Mouse (Mus musculus): ENCODE results near the gene Stambpl1. TPM values are rescaled to one million over a fixed set of nuclear protein-coding genes. Genes with fewer than 3 reads are reported as not detected.
A peak's percentile ranks its signal among the peaks of the same experiment; 100 is the strongest.

Gene Stambpl1
- polyA plus RNA-seq, 1 experiment from 2014 or later: 6.9 TPM

GRCm38 (mm10) chr19:34262273-34262974 is 70.4 kb downstream of the Stambpl1 start:
- Histone ChIP-seq H3K27ac (ENCODE audit: poor library complexity, severe bottlenecking) (no peak overlapping the region), H3K27me3 (replicated peaks) (peaks cover 2% of the 10 kb centered on the region; the same call in 1 of the 2 replicates), H3K4me1 (replicated peaks) (peaks cover 4% of the 10 kb centered on the region; the same call in 1 of the 2 replicates), H3K4me3 (no peak overlapping the region), H3K9me3 (replicated peaks) (no peaks in the 10 kb centered on the region), H3K9ac (no peak overlapping the region), H3K4me2 (no peak overlapping the region), H3K36me3 (no peaks in the 10 kb centered on the region)
- 74% methylated on average over 2 of the region's 2 CpGs for WGBS
- no peak for ATAC-seq (ENCODE audit: insufficient number of reproducible peaks, low FRiP score)

- ATAC-seq (ENCODE audit: insufficient number of reproducible peaks, low FRiP score): no peak
- no peaks in the 10 kb centered on the region for H3K36me3 ChIP-seq
- H3K9ac ChIP-seq: no peak overlapping the region
- H3K27me3 ChIP-seq (replicated peaks): no peaks in the 10 kb centered on the region
- H3K9me3 ChIP-seq (replicated peaks): no peaks in the 10 kb centered on the region
- H3K4me2 ChIP-seq: no peak overlapping the region
- 56% methylated on average over 5 of the region's 5 CpGs for WGBS
- H3K4me3 ChIP-seq: no peak overlapping the region
- H3K27ac ChIP-seq (ENCODE audit: poor library complexity, severe bottlenecking): peak overlapping the region; percentile 73
- peaks cover 8% of the 10 kb centered on the region; the same call in 1 of the 2 replicates for H3K4me1 ChIP-seq (replicated peaks)
Measured at GRCm38 (mm10) chr19:34265604-34266193, 73.7 kb downstream of the Stambpl1 start.

- Histone ChIP-seq H3K27me3 (replicated peaks) (no peaks in the 10 kb centered on the region), H3K9ac (no peak overlapping the region), H3K36me3 (no peaks in the 10 kb centered on the region), H3K4me3 (no peak overlapping the region), H3K4me2 (no peak overlapping the region), H3K27ac (ENCODE audit: poor library complexity, severe bottlenecking) (no peak overlapping the region), H3K4me1 (replicated peaks) (peaks cover 8% of the 10 kb centered on the region; the same call in 1 of the 2 replicates), H3K9me3 (replicated peaks) (no peaks in the 10 kb centered on the region)
- WGBS: 32% methylated on average over 1 of the region's 1 CpGs
- no peak for ATAC-seq (ENCODE audit: insufficient number of reproducible peaks, low FRiP score)
Measured at GRCm38 (mm10) chr19:34268991-34269390, 77.0 kb downstream of the Stambpl1 start.

GRCm38 (mm10) chr19:34270106-34270726 is 78.2 kb downstream of the Stambpl1 start:
- WGBS: 76% methylated on average over 11 of the region's 11 CpGs
- Histone ChIP-seq H3K27ac (ENCODE audit: poor library complexity, severe bottlenecking) (no peak overlapping the region), H3K4me1 (replicated peaks) (peaks cover 8% of the 10 kb centered on the region; the same call in 1 of the 2 replicates), H3K9ac (no peak overlapping the region), H3K36me3 (no peaks in the 10 kb centered on the region), H3K4me2 (no peak overlapping the region), H3K9me3 (replicated peaks) (no peaks in the 10 kb centered on the region), H3K4me3 (no peak overlapping the region), H3K27me3 (replicated peaks) (no peaks in the 10 kb centered on the region)
- peak; percentile 55; the same call in 1 of the 2 replicates for ATAC-seq (ENCODE audit: insufficient number of reproducible peaks, low FRiP score)

- H3K27ac ChIP-seq (ENCODE audit: poor library complexity, severe bottlenecking): no peak overlapping the region
- no peak overlapping the region for H3K4me3 ChIP-seq
- H3K9ac ChIP-seq: no peak overlapping the region
- WGBS: 84% methylated on average over 13 of the region's 13 CpGs
- no peak for ATAC-seq (ENCODE audit: insufficient number of reproducible peaks, low FRiP score)
- no peaks in the 10 kb centered on the region for H3K27me3 ChIP-seq (replicated peaks)
- H3K4me2 ChIP-seq: no peak overlapping the region
- no peaks in the 10 kb centered on the region for H3K9me3 ChIP-seq (replicated peaks)
- H3K36me3 ChIP-seq: no peaks in the 10 kb centered on the region
- H3K4me1 ChIP-seq (replicated peaks): 0 out of 2 replicates have a peak, but pooled peaks cover 5% of the 10 kb centered on the region
Measured at GRCm38 (mm10) chr19:34270824-34271464, 78.9 kb downstream of the Stambpl1 start.

- ATAC-seq (ENCODE audit: insufficient number of reproducible peaks, low FRiP score): no peak
- Histone ChIP-seq H3K4me1 (replicated peaks) (0 out of 2 replicates have a peak, but pooled peaks cover 5% of the 10 kb centered on the region), H3K27ac (ENCODE audit: poor library complexity, severe bottlenecking) (no peak overlapping the region), H3K9ac (no peak overlapping the region), H3K27me3 (replicated peaks) (no peaks in the 10 kb centered on the region), H3K36me3 (no peaks in the 10 kb centered on the region), H3K4me3 (no peak overlapping the region), H3K4me2 (no peak overlapping the region), H3K9me3 (replicated peaks) (no peaks in the 10 kb centered on the region)
- 91% methylated on average over 1 of the region's 1 CpGs for WGBS
Measured at GRCm38 (mm10) chr19:34273073-34273472, 81.0 kb downstream of the Stambpl1 start.

- no peak for ATAC-seq (ENCODE audit: insufficient number of reproducible peaks, low FRiP score)
- H3K27ac ChIP-seq (ENCODE audit: poor library complexity, severe bottlenecking): no peak overlapping the region
- WGBS: 82% methylated on average over 3 of the region's 3 CpGs
Measured at GRCm38 (mm10) chr19:34278078-34278477, 86.0 kb downstream of the Stambpl1 start.

GRCm38 (mm10) chr19:34283614-34284013 is 91.6 kb downstream of the Stambpl1 start:
- peaks cover 7% of the 10 kb centered on the region; the same call in 1 of the 2 replicates for H3K27me3 ChIP-seq (replicated peaks)
- no peak for ATAC-seq (ENCODE audit: insufficient number of reproducible peaks, low FRiP score)
- peaks cover 3% of the 10 kb centered on the region; the same call in 1 of the 2 replicates for H3K4me1 ChIP-seq (replicated peaks)
- 66% methylated on average over 6 of the region's 6 CpGs for WGBS
- no peaks in the 10 kb centered on the region for H3K36me3 ChIP-seq
- H3K4me3 ChIP-seq: no peak overlapping the region
- H3K9ac ChIP-seq: no peak overlapping the region
- no peaks in the 10 kb centered on the region for H3K9me3 ChIP-seq (replicated peaks)
- H3K27ac ChIP-seq (ENCODE audit: poor library complexity, severe bottlenecking): no peak overlapping the region
- H3K4me2 ChIP-seq: no peak overlapping the region

More at GRCm38 (mm10) chr19:34278078-34278477, 86.0 kb downstream of the Stambpl1 start:
- H3K4me2 ChIP-seq: no peak overlapping the region
- no peak overlapping the region for H3K4me3 ChIP-seq
- no peak overlapping the region for H3K9ac ChIP-seq
- H3K27me3 ChIP-seq (replicated peaks): peaks cover 7% of the 10 kb centered on the region; the same call in 1 of the 2 replicates
- no peaks in the 10 kb centered on the region for H3K36me3 ChIP-seq
- H3K4me1 ChIP-seq (replicated peaks): no peaks in the 10 kb centered on the region
- H3K9me3 ChIP-seq (replicated peaks): no peaks in the 10 kb centered on the region

- Histone ChIP-seq H3K27me3 (replicated peaks) (peaks cover 4% of the 10 kb centered on the region; the same call in 1 of the 2 replicates), H3K36me3 (no peaks in the 10 kb centered on the region), H3K4me2 (peak overlapping the region; percentile 50), H3K27ac (ENCODE audit: poor library complexity, severe bottlenecking) (no peak overlapping the region), H3K4me1 (replicated peaks) (peaks cover 3% of the 10 kb centered on the region; the same call in 1 of the 2 replicates), H3K4me3 (no peak overlapping the region), H3K9ac (no peak overlapping the region), H3K9me3 (replicated peaks) (no peaks in the 10 kb centered on the region)
- no peak for ATAC-seq (ENCODE audit: insufficient number of reproducible peaks, low FRiP score)
- 55% methylated on average over 10 of the region's 10 CpGs for WGBS
Measured at GRCm38 (mm10) chr19:34284383-34284782, 92.4 kb downstream of the Stambpl1 start.

GRCm38 (mm10) chr19:34284826-34285225 is 92.8 kb downstream of the Stambpl1 start:
- H3K9ac ChIP-seq: no peak overlapping the region
- ATAC-seq (ENCODE audit: insufficient number of reproducible peaks, low FRiP score): no peak
- H3K4me1 ChIP-seq (replicated peaks): peaks cover 3% of the 10 kb centered on the region; the same call in 1 of the 2 replicates
- no peaks in the 10 kb centered on the region for H3K9me3 ChIP-seq (replicated peaks)
- no peaks in the 10 kb centered on the region for H3K36me3 ChIP-seq
- H3K27ac ChIP-seq (ENCODE audit: poor library complexity, severe bottlenecking): no peak overlapping the region
- 39% methylated on average over 2 of the region's 2 CpGs for WGBS
- H3K27me3 ChIP-seq (replicated peaks): peaks cover 4% of the 10 kb centered on the region; the same call in 1 of the 2 replicates
- H3K4me3 ChIP-seq: no peak overlapping the region
- H3K4me2 ChIP-seq: no peak overlapping the region

- Histone ChIP-seq H3K4me1 (replicated peaks) (peaks cover 3% of the 10 kb centered on the region; the same call in 1 of the 2 replicates), H3K9ac (no peak overlapping the region), H3K36me3 (no peaks in the 10 kb centered on the region), H3K27ac (ENCODE audit: poor library complexity, severe bottlenecking) (no peak overlapping the region), H3K9me3 (replicated peaks) (no peaks in the 10 kb centered on the region), H3K27me3 (replicated peaks) (peaks cover 9% of the 10 kb centered on the region; the same call in 1 of the 2 replicates), H3K4me3 (no peak overlapping the region), H3K4me2 (no peak overlapping the region)
- ATAC-seq (ENCODE audit: insufficient number of reproducible peaks, low FRiP score): no peak
Measured at GRCm38 (mm10) chr19:34287221-34287620, 95.2 kb downstream of the Stambpl1 start.
